Mouse (Mus musculus): ENCODE measurements around the gene Scmh1.

- TF ChIP-seq CTCF (IDR thresholded peaks at IDR 0.05; ENCODE audit: extremely low read depth, insufficient read depth, insufficient read length, insufficient replicate concordance) (no peak), POLR2A (IDR thresholded peaks at IDR 0.05; ENCODE audit: low read depth, low read length) (no peak)
Observed at GRCm38 (mm10) chr4:120364729-120365128, 40.4 kb upstream of the Scmh1 start.
